In the genomic region with DNA sequence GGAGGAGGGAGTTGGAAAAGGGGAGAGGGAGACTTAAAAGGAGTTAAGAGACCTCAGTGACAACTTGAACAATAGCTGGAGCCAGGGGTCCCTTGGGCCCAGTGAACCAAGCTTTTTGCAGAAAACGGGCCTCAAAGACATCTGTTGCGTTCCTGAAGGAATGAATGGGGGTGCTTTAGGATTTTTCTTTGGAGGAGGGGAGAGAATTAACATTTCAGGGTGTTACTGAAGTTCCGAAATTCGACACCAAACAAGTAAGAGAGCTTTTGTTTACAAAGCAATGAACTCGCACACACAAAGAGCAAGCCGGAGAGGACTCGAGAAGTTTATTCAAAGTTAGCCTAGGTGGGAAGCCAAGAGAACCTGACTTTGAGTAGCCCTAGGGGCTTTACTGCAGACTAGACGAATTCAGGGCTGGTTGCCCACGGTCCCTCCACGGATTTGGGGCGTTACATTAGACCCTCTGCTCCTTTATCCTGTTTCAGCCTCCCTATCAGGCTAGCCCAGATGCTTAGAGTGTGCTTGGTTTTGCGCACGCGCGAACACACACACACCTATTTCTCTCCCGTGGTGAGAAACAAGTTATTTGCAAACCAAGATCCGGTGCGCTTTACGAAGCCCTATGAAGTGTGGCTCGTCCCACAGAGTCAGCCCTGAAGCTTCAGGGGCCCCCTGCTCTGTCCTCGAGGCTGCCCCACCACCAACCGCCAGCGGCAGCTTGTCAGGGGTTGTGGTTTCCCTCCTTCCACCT, we compare ENCODE assay signal across 8 mouse cellular contexts. TPM values are rescaled to one million over a fixed set of nuclear protein-coding genes. Genes with fewer than 3 reads are reported as not detected.
DNase-seq lines count a peak whose midpoint lies in the region; ATAC-seq lines count a peak whose summit lies in the region.

No protein-coding gene starts in this region.

- H3K36me3 ChIP-seq in macrophage (ENCODE audit: inconsistent target): no peaks in the 10 kb centered on the region

- peak overlapping the region; percentile 47 for H3K4me3 ChIP-seq in macrophage (ENCODE audit: inconsistent target)

- 23% methylated on average over 23 of the region's 23 CpGs for WGBS in macrophage (ENCODE audit: missing documents)

- ATAC-seq in erythroblast, adult 5-6 weeks (replicated peaks; ENCODE audit: low FRiP score, poor library complexity, severe bottlenecking): peak; percentile 69

- peak overlapping the region; percentile 59 for H3K27ac ChIP-seq in macrophage

- DNase-seq in ovary, postnatal 36 days (ENCODE audit: low spot score): peak; percentile 45
- DNase-seq in ovary, postnatal 10 days (ENCODE audit: low spot score): no peak
- DNase-seq in kidney, adult 18-20 months: peak; percentile 72
- DNase-seq in spleen, postnatal 14 days (ENCODE audit: low spot score in 2 of 2): peak; percentile 57 to 60
- DNase-seq in cerebellum, postnatal 25 days: no peak
- no peak for DNase-seq in gastrocnemius, postnatal 4 days (ENCODE audit: low spot score in 2 of 2)

- H3K79me2 ChIP-seq in macrophage (ENCODE audit: inconsistent target): peaks cover 12% of the 10 kb centered on the region; the same call in 1 of the 2 replicates

RNA-seq across cellular contexts. Expression of a gene that starts 1.0 kb away (rescaled TPM):
- 3.5 and 14.6 TPM in 2 replicates for total RNA-seq in erythroblast, adult 5-6 weeks (2015; ENCODE audit: low replicate concordance)
- total RNA-seq in erythroblast, adult 5-6 weeks (2017; ENCODE audit: low replicate concordance): 2.7 and 2.8 TPM in 2 replicates
- total RNA-seq in macrophage (2018; cell fraction: chromatin; rRNA removed): 10 to 100 TPM; 10.5 to 76.5 (median 36.5) TPM
- 10 to 100 TPM in 19 of 26 experiments, 1 to 10 TPM in 7; 6.8 to 18.9 (median 14.1) TPM for total RNA-seq in macrophage (2018; cell fraction: cytosol; rRNA removed)
- 10 to 100 TPM; 13.1 to 61.7 (median 28.8) TPM for total RNA-seq in macrophage (2018; cell fraction: nucleus; rRNA removed)
- polyA plus RNA-seq in macrophage (2018): 9.9 to 14.5 TPM (median 12.2 TPM) in 3 replicates
- 10 to 100 TPM; 42.9 to 44.6 TPM for total RNA-seq in gastrocnemius, postnatal 4 days (2021)

Comparison
In these comparisons a context has a peak if more than half of its experiments do, and no peak if none do; other contexts are left out.
1. DNase-seq: peak in ovary, postnatal 36 days (single experiment), kidney, adult 18-20 months (single experiment) and spleen, postnatal 14 days (2 of 2); none in ovary, postnatal 10 days (single experiment), cerebellum, postnatal 25 days (0 of 2) and gastrocnemius, postnatal 4 days (0 of 2).